Mouse (Mus musculus) retina, postnatal 1 day (tissue): ENCODE results near the gene C9orf72.
"Not testable (repeated sequence)": the region's sequence is repeated elsewhere in the genome, so short reads cannot be mapped to it uniquely, and the experiment has no call there.

Experiments used
- DNase-seq: peaks from one replicate; pipeline ENCODE4 v3.0.0-alpha.2; 2012

Gene C9orf72

DNA sequence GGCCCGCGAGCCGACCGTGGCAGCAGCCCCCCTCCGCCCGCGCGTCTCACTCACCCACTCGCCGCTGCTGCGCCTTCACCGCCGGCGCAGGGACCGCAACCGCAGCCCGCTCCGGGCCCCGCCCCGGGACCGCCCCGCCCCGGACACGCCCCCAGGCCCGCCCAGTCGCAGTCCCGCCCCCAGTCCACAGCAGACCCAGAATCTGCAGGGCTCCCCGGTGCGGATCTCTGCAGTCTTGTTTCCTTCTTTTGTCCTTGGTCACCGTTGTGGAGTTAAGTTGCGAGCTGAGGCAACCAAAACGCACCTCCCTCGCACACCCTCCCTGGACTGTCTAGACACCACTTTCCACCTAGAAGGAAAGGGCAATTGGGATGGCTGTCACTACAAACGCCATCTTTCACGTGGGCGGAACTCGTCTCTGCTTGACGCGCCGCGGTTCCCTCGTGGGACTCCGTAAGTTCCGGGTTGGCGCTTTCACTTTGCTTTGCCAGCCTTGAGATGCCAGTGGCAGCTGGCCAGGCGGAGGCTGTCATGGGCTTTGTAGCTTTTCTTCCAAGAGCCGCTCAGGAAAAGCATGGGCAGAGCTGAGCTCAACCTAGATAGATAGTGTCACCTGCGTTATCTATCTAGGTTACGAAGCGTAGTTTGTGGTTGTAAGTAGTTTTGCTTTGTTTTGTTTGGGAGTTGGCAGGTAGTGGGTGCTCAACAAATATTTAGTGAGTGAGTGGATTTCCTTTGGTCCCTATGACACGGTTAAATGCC lies at the start of gene C9orf72:
TSS of gene C9orf72 (minus strand) at position 442 of the 762 bp plus-strand sequence.
- peak; percentile 98 for DNase-seq

DNA sequence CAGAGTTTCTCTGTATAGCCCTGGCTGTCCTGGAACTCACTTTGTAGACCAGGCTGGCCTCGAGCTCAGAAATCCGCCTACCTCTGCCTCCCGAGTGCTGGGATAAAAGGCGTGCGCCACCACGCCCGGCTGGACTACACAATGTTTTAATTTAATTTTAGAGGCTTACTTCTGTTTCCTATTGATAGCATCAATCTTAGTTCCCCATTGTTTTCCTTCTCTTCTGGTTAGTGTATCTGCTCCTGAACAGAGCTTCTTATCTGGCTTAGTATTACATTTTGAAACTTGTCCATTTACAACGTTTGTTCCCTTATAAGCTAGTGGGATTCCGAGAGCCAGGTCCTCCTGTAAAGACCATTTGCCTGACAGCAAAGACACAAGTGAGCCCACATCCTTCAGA lies 33.0 kb upstream of the C9orf72 start:
- no peak for DNase-seq

DNA sequence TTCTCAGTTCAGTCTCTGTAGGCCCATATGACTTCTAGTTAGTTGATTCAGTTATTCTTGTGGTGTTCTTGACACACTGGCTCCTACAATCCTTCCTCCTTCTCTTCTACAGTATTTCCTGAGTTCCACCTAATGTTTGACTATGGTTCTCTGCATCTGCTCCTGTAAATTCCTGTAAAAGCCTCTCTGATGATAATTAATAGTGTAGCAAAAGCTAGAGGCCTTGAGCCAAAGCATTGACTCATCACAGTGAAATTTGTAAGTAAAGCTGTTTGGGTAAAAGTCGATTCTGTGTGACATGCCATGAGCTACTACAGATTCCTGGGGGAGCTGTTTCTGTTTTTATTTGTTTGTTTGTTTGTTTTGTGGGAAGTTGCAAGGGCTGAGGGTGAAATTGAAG lies 18.0 kb upstream of the C9orf72 start:
- no peak for DNase-seq

DNA sequence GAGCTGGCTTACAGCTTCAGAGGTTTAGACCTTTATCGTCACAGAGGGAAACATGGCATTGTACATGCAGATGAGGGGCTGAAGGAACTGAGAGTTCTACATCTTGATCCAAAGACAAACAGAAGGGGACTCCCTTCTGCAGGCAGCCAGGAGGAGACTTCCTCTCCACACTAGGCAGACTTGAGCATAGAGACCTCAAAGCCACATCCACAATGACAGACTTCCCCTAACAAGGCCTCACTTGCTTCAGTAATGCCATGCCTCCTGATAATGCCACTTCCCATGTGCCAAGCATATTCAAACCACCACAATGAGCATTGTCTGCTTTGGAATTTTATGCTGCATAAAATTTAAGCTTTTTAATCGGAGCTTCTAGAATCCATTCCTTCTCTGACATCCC lies 15.8 kb upstream of the C9orf72 start:
- no peak for DNase-seq

DNA sequence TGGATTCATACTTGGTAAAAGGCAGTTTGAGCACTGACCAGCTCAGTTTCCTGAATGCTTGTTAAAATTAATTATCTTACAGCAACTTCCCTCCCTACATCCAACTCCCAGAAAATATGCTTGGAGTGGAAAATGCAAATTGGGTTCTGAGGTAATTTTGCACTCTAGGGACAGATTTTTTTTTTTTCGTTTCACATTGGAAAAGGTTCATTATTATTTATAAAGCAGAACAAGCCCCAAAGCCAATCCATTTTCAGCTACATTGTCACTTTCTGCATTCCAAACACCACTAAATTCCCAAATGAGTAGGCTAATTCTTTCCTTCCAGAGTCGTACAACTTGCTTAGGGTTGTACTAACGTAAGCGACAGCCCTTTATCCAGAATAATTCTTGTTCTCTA lies 12.7 kb upstream of the C9orf72 start:
- no peak for DNase-seq

DNA sequence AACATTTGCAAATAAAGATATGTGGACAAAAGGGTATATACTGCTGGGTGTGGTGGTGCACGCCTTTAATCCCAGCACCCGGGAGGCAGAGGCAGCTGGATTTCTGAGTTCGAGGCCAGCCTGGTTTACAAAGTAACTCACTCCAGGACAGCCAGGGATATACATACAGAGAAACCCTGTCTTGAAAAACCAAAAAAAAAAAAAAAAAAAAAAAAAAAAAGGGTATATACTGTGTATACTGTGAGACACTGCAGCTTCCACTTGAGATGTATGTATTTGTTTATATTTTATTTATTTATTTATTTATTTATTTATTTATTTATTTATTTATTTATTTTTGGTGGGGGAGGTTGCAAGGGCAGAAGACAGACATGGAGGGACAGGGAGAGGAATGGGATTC lies 12.3 kb upstream of the C9orf72 start:
- DNase-seq, result not testable (repeated sequence)

DNA sequence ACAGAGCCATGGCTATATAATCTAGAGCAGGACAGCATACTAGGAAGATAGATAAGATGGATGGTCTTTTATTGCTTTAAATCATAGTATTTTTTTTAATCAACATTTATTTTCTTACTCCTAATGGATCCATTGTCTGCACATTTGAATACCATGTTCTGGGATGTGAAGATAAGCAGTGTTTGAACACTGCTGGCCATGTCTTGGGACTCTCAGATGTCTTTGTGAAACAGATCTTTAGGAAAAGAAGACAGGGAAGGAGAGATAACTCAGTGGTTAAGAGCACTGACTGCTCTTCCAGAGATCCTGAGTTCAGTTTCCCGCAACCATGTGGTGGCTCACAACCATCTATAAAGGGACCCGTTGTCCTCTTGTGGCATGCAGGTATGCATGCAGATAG lies 10.3 kb upstream of the C9orf72 start:
- no peak for DNase-seq

DNA sequence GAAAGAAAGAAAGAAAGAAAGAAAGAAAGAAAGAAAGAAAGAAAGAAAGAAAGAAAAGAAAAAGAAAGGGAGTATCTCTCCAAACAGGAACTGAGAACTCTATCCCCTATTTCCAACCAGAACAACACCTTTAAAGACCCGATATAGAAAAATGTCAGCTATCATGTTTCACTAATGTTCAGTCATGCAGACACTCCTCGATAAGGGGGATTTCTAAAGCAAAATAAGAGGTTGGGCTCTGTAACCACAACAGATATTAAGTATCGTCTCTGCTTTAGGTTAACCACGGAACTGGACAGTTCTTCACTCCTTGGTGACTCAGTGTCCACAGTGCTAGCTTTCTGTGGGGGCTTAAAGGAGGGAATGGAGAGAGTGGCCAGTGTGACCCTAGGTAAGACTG lies 2.3 kb upstream of the C9orf72 start:
- DNase-seq, result no peak

DNA sequence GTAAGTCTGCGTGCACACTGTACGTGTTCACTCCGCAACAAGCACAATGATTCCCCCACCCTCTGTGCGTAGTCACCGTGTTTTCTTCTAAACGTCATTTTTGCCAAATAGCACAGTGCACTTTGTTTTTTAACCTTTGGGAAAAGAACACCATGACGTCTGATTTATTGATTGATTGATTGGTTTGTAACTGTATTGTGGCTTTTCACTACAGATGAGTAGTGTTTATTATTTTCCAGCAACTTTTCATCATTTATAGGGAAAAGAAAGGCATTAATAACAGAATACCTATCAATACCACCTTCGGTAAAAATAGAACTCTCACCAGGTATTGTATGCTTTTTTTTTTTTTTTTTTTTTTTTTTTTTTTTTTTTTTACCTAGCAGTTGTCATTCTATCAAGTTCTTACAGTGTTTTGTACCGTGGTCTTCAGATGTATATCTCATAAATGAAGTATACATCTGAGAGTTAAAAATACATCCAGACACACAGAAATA lies 569 bp upstream of the C9orf72 start:
- DNase-seq, result no peak

DNA sequence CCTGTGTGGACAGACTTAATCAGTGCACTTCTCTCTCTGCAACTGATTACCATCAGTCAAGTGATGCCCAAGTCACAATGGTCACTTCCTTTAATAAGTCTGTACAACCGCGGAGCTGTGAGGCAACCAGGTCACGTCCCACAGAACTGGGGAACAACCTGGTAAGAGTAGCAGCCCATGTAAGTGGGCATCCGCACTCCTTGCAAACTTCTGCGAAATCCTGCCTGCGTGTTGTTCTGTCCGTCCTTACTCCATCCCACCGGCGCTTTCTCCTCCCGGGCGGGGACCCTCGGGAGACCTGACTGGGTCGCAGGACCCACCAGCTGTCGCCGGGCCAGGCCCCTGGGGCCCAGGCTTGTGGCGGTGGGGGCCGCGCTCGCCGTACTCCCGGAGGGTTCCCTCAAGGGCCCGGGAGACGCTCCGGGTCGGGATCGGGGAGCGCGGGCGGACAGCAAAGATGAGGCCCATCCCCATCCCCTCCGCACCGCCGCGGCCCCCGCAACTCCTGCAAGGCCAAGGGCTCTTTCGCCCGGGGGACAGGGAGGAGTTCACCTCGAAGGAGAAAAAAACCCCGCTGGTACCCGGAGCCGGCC lies 738 bp downstream of the C9orf72 start:
- no peak for DNase-seq

DNA sequence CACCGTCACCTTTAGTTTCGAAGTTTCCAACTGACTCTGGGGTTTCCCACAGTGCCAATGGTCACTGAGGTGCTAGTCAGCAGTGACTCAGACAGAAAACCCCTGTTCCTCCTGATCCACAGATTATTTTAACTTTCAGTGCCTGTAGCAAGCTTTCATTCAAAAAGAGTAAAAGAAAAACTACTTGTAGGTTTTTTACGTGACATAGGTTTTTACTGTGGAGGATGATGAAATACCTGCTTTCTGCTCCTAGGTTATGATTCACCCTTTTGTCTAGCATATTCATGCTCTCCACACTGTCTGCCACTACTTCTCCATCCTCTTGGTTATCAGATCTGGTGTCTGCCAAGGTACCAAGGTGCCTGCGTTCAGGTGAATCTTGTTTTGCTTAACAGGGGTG lies 1.9 kb downstream of the C9orf72 start:
- DNase-seq, result no peak

DNA sequence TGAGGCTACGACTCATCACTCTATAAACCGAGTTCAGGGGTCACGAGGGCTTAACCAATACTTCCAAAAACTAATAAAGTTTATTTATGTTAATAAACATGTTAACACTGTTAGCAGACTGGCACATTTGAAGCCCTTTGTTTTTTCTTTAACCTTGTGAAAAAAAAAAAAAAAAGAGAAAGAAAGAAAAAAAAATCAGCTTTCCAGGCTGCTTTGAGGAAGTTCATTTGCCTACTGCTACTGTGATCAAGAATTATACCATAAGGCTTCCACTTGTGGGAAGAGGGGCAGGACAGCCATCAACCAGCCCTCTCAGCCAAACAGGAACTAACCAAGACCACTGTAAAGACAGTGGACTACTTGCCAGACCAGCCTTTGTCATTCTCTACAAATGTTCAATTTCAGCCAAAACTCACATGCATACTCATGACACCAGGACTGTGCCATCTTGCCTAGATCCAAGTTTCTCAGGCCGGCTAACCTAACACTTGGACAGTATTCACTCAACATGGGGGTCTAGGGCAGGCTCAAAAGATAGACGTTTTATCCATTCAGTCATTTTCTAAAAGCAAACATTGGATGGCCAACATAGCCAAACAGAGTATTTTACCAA lies 2.5 kb downstream of the C9orf72 start:
- DNase-seq, result no peak

DNA sequence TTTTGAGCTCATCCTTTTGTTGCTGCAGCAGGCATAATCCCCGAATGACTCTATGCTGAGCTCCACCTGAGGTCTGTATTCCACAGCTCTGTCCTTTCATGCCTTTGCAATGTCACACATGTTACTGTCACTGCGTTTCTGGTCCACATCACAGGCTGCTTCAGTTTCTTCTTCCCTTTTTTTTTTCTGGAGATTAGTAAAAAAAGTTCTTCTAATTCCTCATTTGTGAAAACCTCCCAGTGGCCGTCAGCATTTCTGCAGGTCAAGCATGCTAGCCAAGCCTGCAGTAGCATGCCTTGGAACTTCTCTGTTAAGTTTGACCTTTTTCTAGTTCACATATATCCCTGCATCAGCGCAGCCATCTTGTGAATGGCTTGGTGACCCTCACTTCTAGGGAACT lies 4.1 kb downstream of the C9orf72 start:
- no peak for DNase-seq

DNA sequence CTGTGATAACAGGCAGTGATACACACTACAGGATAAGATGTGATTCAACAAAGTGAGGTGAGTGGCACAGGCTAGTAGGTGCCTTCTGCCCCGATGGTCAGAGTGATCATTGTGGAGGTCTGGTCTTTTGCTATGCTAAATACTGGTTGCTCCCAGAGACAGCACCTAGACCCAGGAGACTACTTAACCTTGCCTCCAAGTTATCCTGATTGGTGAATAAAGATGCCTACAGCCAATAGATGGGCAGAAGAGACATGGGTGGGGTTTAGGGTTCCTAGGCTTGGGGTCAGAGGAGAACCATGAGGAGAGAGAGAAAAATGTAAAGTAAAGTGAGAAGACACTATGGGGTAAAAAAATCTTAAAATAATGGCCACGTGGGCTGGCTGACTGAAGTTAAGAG lies 4.8 kb downstream of the C9orf72 start:
- DNase-seq, result no peak

DNA sequence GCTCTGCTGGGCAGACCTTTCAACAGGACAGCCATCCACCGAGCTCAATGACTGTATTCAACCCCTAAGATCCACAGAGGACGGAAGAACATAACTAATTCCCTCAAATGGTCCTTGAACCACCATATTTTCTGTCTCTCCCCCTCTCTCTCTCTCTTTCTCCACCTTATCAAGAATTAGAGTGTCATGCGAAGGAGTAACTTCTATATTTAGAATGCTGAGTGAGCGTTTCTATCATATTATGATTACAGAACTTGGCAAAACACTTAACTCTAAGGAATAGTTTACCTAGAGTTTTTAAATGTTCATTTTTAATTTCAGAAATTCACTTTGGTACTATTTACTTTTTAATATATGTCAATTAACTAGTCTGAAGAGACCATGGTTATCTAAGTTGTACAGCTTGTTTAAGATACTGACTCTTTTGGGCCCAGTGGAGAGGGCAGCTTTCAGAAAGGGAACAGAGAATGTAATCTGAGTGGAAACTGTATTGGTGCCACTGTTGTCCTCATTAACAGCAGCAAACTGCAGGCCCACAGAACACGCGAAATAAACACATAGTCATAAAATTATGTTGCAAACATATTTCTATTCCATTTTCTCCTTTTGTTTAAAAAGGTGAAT lies 5.8 kb downstream of the C9orf72 start:
- no peak for DNase-seq

DNA sequence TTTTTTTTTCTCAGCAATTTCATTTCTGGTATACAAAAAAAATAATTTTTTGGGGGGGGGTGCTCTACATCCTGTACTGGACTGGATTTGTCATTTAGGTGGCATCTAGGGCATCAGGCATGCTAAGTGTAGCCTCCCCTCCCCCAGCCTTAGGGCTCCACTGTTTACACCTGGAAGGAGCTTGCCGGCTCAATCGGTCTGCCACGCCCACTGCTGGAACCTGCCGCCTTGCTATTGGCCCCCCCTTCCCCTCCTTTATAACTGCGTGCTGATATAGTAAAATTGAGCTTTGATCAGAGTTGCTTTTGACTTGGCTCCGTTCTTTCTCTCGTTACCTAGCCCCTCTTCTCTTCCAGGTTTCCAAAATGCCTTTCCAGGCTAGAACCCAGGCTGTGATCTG lies 21.3 kb downstream of the C9orf72 start:
- DNase-seq, result no peak

DNA sequence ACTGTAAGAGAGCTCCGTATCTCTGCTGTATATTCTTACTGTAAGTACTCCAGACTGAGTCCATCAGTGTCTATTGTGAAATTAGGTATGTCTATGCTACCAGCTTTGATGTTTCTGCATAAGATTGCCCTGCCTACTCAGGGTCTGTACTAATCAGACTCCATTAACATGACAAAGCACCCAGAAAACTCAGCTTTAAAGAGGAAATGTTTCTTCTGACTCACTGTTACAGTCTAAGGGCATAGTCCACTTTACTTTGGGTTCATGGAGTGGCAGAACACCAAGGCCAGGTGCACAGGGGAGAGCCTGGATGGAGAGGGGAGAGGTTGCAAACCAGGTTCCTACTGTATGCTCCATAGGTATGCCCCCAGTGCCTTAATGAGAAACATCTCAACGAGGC lies 22.3 kb downstream of the C9orf72 start:
- no peak for DNase-seq

DNA sequence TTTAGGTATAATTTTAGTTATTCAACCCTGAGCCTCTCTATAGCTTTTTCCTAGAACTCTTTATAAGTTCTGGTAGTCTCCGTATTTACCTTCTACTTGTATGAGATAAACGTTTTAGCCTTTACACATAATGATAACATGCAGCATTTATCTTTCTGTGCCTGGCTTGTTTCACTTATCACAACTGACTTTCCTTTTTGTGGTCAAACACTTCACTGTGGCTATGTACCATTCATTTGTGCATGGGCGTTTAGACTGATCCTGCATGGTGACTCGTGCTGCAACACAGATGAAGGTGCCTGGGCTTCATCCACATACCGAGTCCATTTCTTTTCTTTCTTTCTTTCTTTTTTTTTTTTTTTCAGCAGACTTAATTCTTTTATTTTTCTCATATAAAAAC lies 24.3 kb downstream of the C9orf72 start:
- no peak for DNase-seq

DNA sequence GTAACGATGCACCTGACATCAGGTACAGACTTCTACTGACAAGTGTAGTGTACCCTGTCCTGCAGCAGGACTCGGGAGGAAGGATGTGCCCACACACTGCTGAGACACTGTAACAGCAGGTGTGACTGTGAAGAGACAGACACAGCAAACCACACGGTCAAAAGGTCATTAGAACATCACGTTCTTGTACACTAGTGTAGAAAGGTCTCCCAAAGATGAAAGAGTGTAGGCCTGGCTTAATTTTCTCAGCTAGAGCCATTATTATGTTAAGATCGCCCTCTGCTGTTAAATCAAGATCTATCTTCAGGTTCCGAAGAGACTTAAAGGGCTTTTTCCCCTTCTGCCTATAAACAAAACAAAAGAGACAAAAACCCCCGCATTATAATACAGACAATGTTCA lies 33.2 kb downstream of the C9orf72 start:
- peak; percentile 27 for DNase-seq

DNA sequence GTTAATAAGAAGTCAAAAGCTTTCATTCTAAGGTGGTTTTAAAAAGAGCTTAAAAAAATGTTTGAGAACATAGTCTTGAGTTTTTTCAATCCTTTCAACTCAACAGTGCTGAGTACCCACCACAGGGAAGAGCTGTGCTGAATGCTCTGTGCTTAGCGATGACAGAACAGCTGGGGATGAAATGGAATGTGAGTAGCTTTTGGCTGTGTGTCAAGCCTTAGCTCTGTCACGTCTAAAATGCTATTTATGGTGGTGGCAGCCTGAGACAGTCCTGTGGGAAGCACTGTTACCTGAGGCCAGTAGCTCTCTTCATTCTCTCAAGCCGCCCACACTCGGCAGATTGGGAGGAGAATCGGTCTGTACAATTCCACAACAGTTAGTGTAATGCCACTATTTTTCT lies 36.2 kb downstream of the C9orf72 start:
- no peak for DNase-seq

DNA sequence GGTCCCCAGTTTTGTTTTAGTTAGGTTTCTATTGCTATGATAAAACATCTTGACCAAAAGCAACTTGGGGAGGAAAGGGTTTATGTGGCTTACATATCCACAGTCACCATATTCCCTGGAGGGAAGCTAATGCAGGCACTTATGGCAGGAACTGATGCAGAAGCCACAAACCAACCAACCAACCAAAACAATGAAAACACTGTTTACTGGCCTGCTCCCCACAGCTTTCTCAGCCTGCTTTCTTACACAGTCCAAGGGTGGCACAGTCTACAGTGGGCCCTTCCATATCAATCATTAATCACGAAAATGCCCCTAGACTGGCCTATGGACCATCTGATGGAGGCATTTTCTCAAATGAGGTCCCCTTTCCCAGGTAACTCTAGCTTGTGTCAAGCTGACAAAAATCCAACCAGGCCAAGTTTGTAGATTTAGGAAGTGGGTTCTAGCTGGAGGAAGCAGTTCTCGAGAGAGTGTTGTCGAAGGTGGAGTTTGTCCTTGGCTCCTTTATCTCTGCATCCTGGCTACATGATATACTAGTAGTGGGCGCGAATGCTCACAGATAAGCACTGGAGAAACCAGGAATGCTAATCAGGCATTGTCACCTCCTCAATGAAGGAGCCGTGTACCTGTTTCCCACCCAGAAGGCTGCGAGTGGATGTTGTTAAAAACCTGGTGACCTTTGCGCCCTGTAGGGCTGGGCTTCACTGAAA lies 38.2 kb downstream of the C9orf72 start:
- no peak for DNase-seq

DNA sequence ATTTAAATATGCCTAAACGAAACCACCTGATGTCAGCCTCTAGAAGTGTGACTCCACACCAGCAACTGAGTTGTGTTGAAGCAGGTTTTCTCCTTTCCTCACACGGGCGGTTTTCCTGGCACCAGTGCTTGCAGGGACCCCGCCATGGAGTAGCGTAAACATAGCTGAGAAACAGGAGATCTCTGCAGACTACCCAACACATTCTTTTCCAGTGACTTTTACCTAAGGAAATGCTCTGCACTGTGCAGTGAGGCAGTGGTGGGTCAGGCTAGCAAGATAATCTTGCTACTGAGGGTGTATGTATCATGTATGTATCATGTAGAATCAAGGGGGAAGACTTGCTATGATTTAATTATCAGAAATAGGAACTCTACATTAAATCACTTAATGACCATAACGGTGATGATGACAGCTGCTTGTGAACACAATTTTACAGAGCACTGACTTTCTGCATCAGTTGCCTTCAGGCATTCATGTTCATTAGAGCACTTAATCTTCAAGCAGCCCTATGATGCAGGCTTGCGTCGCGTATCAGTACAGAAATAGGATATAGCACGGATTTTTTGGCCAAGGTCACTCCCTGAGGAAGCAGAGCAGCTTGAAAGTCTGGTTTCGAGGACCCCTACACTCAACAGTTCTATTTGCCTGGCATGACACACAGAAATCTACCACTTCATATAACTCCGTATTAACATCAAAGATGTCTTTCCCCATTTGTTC lies 47.9 kb downstream of the C9orf72 start:
- peak; percentile 70 for DNase-seq

DNA sequence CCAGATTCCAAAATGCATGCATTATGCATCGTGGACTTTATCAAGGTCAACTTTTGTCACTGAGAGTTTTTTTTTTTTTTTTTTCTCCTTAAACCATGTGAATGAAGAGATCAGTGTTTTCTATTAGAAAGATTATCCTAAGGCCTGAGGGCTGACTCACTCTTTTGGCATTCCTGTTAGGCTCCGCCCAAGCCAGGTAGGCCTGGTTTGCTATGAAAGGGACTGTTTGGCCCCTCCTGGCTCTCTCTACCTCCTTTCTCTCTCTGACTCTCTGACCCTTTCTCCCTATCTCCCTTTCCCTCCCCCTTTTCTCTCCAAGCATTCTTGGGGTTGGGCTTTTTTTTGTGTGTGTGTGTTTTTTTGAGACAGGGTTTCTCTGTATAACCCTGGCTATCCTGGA lies 50.4 kb downstream of the C9orf72 start:
- no peak for DNase-seq
